Mouse (Mus musculus) CH12.LX (cell line): Measurements from ENCODE around the gene Dock10. TPM values are rescaled to one million over a fixed set of nuclear protein-coding genes. Genes with fewer than 3 reads are reported as not detected.

Experiments used
- DNase-seq: peaks from one replicate; pipeline ENCODE4 v3.0.0-alpha.2; 2013; ENCODE audit errors: extremely low read depth
- H3K27ac ChIP-seq: 2 replicates; pipeline ENCODE4 v1.5.1; 2012; ENCODE audit warnings: low read depth, mild to moderate bottlenecking, control low read depth, moderate library complexity; ENCODE audit not compliant: insufficient read depth
- H3K27me3 ChIP-seq: replicated peaks from 2 replicates; pipeline ENCODE3; 2012; ENCODE audit warnings: inconsistent platforms
- H3K36me3 ChIP-seq, 2 experiments: replicated peaks in 1 of 2; 2 replicates each; pipeline versions ENCODE3 to v1.6.1; 2012; ENCODE audit warnings: inconsistent platforms in 1 of 2, low read length in 1 of 2, mild to moderate bottlenecking in 1 of 2, mixed read lengths in 1 of 2, moderate library complexity in 1 of 2; ENCODE audit not compliant: control insufficient read depth in 1 of 2, insufficient read depth in 1 of 2
- H3K4me1 ChIP-seq, 2 experiments: 2 replicates each; pipeline ENCODE4 v1.6.1; 2012; ENCODE audit warnings: inconsistent platforms in 1 of 2, moderate library complexity in 1 of 2; ENCODE audit not compliant: insufficient read depth in 2 of 2, control insufficient read depth in 1 of 2
- H3K4me2 ChIP-seq: 2 replicates; pipeline ENCODE4 v1.6.1; 2012; ENCODE audit warnings: low read depth, mild to moderate bottlenecking, control low read depth; ENCODE audit not compliant: poor library complexity, insufficient read depth, severe bottlenecking
- H3K4me3 ChIP-seq, 3 experiments: fragments of 150-350 bp in 1 of 3; sonication (generic) in 1 of 3; replicated peaks in 1 of 3; 2 replicates each; pipeline versions ENCODE3 to v1.5.1; 2011 to 2012; ENCODE audit warnings: low read depth in 2 of 3, low read length in 2 of 3, mild to moderate bottlenecking in 2 of 3, moderate library complexity in 2 of 3, control low read depth in 1 of 3, improper control_type of control experiment in 1 of 3, inconsistent platforms in 1 of 3, mixed read lengths in 1 of 3; ENCODE audit not compliant: poor library complexity in 1 of 3
- H3K79me2 ChIP-seq: replicated peaks from 2 replicates; pipeline ENCODE4 v1.6.1; 2012; ENCODE audit warnings: mild to moderate bottlenecking, moderate library complexity; ENCODE audit not compliant: control insufficient read depth, poor library complexity, insufficient read depth, severe bottlenecking; ENCODE audit errors: extremely low read depth
- H3K9ac ChIP-seq: 2 replicates; pipeline ENCODE4 v1.6.1; 2012; ENCODE audit warnings: low read depth, mild to moderate bottlenecking, control low read depth, moderate library complexity; ENCODE audit not compliant: insufficient read depth
- H3K9me3 ChIP-seq: replicated peaks from 2 replicates; pipeline ENCODE3; 2012; ENCODE audit warnings: low read length, inconsistent platforms, mixed read lengths
- CHD1 ChIP-seq: IDR thresholded peaks from 2 replicates; pipeline ENCODE4 v1.6.1; 2012; ENCODE audit warnings: low read depth, low read length, improper control_type of control experiment, inconsistent platforms
- E2F4 ChIP-seq: IDR thresholded peaks from 2 replicates; pipeline ENCODE4 v1.6.1; 2011; ENCODE audit warnings: low read depth, low read length, improper control_type of control experiment; ENCODE audit not compliant: insufficient replicate concordance
- ELF1 ChIP-seq: IDR thresholded peaks from 2 replicates; pipeline ENCODE4 v1.6.1; 2014; ENCODE audit warnings: low read depth, mild to moderate bottlenecking, inconsistent platforms, low read length, improper control_type of control experiment
- EP300 ChIP-seq: IDR thresholded peaks from 2 replicates; pipeline ENCODE4 v1.6.1; 2011; ENCODE audit warnings: low read length, improper control_type of control experiment
- GABPA ChIP-seq: IDR thresholded peaks from 2 replicates; pipeline ENCODE4 v1.6.1; 2012; ENCODE audit warnings: low read depth, low read length, improper control_type of control experiment, inconsistent platforms; ENCODE audit not compliant: insufficient replicate concordance
- HCFC1 ChIP-seq: IDR thresholded peaks from 2 replicates; pipeline ENCODE4 v1.6.1; 2012; ENCODE audit warnings: low read depth, mild to moderate bottlenecking, inconsistent platforms, low read length, improper control_type of control experiment
- JUN ChIP-seq: IDR thresholded peaks from 2 replicates; pipeline ENCODE4 v1.6.1; 2011; ENCODE audit warnings: low read depth, mild to moderate bottlenecking, low read length, improper control_type of control experiment, moderate library complexity; ENCODE audit not compliant: insufficient read depth
- MAX ChIP-seq: IDR thresholded peaks from 2 replicates; pipeline ENCODE4 v1.6.1; 2011; ENCODE audit warnings: low read length, improper control_type of control experiment
- MAZ ChIP-seq: IDR thresholded peaks from 2 replicates; pipeline ENCODE4 v1.6.1; 2012; ENCODE audit warnings: low read depth, mild to moderate bottlenecking, inconsistent platforms, low read length, improper control_type of control experiment, moderate library complexity
- MEF2A ChIP-seq: IDR thresholded peaks from 2 replicates; pipeline ENCODE4 v1.6.1; 2014; ENCODE audit warnings: low read depth, mild to moderate bottlenecking, inconsistent platforms, low read length, improper control_type of control experiment, borderline replicate concordance
- POLR2A ChIP-seq: IDR thresholded peaks from 2 replicates; pipeline ENCODE4 v1.6.1; 2011; ENCODE audit warnings: low read depth, mild to moderate bottlenecking, improper control_type of control experiment, low read length
- RAD21 ChIP-seq: IDR thresholded peaks from 2 replicates; pipeline ENCODE4 v1.6.1; 2011; ENCODE audit warnings: low read depth, mild to moderate bottlenecking, low read length, improper control_type of control experiment, moderate library complexity
- RCOR1 ChIP-seq: conservative IDR thresholded peaks from 2 replicates; pipeline ENCODE4 v1.6.1; 2012; ENCODE audit warnings: low read depth, mild to moderate bottlenecking, inconsistent platforms, low read length, improper control_type of control experiment
- SIN3A ChIP-seq: IDR thresholded peaks from 2 replicates; pipeline ENCODE4 v1.6.1; 2012; ENCODE audit warnings: low read length, improper control_type of control experiment, inconsistent platforms
- SMC3 ChIP-seq: IDR thresholded peaks from 2 replicates; pipeline ENCODE4 v1.6.1; 2011; ENCODE audit warnings: low read depth, low read length, improper control_type of control experiment
- TBP ChIP-seq: conservative IDR thresholded peaks from 2 replicates; pipeline ENCODE4 v1.6.1; 2011; ENCODE audit warnings: low read depth, low read length, improper control_type of control experiment
- UBTF ChIP-seq: IDR thresholded peaks from 2 replicates; pipeline ENCODE4 v1.6.1; 2012; ENCODE audit warnings: low read depth, mild to moderate bottlenecking, inconsistent platforms, low read length, improper control_type of control experiment, moderate library complexity
- ZC3H11A ChIP-seq: IDR thresholded peaks from 2 replicates; pipeline ENCODE4 v1.6.1; 2012; ENCODE audit warnings: low read depth, mild to moderate bottlenecking, inconsistent platforms, low read length, improper control_type of control experiment
- ZMIZ1 ChIP-seq: IDR thresholded peaks from 2 replicates; pipeline ENCODE4 v1.6.1; 2012; ENCODE audit warnings: low read depth, mild to moderate bottlenecking, inconsistent platforms, low read length, improper control_type of control experiment
- dilution Hi-C: fragments of 300-500 bp; cut with MboI; formaldehyde crosslinking; loops from 2 replicates; pipeline ENCODE4 v1.14.3; 2020; ENCODE audit warnings: low sequenced_read_pairs; ENCODE audit not compliant: extremely low pct_unique_long_range_greater_than_20kb, extremely low pct_ligation_motif_present
- in situ Hi-C: fragments of 300-500 bp; cut with MboI; formaldehyde crosslinking; loops from 3 replicates; pipeline ENCODE4 v1.14.3; 2019; ENCODE audit warnings: low sequenced_read_pairs, low pct_ligation_motif_present, low pct_unique_long_range_greater_than_20kb, mixed read lengths
- polyA plus RNA-seq: library from polyadenylated mRNA; unstranded; fragments of >175 nt; gene quantifications from 2 replicates; pipeline ENCODE4 v1.2.1, GENCODE M21; 2012; ENCODE audit warnings: low read depth; ENCODE audit not compliant: insufficient read length
- total RNA-seq, 2 experiments: library from RNA; depleted of rRNA; stranded (reverse); fragments of 300-350 nt in 1 of 2; fragments of >200 nt in 1 of 2; gene quantifications; 2 replicates each; pipeline ENCODE4 v1.2.3; 2012 to 2014

The Dock10 gene
- total and polyA plus RNA-seq, 3 experiments: 44.7 to 77.2 (median 62.2) TPM

DNA sequence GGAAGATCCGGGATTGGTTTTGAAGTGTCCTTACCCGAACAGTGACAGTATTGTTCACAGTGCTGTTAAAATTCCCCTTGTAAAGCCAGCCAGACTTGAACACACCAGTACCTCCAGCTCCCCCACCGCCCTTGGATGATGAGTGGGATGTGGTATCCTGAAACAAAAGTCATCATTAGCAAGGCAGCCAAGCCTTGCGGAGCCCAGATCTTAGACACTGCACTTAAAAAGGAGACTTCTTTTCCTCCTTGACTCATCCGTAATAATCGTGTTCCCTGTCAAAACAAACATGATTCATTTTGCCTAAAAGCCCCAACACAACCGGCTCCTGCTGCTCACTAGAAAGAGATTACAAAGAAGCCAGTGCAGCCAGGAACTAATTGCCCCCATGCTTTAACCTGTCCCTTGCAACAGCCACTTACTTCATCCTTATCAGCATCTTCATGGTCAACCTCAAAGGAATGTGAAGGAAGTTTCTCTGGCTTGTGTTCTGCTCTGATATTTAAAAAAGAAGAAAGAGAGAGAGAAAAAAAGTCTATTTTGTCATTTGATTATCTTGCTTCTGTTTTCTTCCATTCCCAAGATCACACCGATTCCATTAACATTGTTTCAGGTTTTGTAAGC lies 152.1 kb downstream of the Dock10 start:
- in situ Hi-C loops: no loop called here
- no peak overlapping the region for H3K4me2 ChIP-seq
- dilution Hi-C loops: no loop called here

DNA sequence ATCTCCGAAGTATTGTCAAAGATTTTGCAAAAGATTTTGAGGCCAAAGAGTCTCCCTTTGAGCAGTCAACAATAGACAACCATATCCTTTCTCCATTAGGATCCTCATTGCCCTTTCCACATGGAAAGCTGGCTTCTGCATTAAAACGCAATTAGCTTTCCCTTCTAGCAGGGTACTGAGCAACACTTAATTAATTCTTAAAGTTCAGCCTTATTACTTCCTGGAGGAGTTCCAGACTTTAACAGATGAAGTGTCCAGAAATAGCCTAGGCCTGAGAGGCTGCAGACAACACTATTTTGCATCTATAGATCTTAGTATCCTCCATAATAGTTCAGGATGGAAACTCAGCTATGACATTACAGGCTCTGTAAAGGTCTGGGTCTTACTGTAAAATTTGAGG lies 154.0 kb downstream of the Dock10 start:
- dilution Hi-C loops (no loop called here), in situ Hi-C loops (no loop called here)
- H3K36me3 ChIP-seq: peaks cover 37 to 64% of the 10 kb centered on the region in 2 experiments
- H3K4me3 ChIP-seq: no peak overlapping the region
- no peak for DNase-seq
- H3K4me1 ChIP-seq: peaks cover 0 to 13% of the 10 kb centered on the region in 2 experiments; a peak in 1 of 4 replicates
- TF ChIP-seq RCOR1 (no peak), SIN3A (no peak), MEF2A (no peak), HCFC1 (no peak), CHD1 (no peak), TBP (no peak), MAZ (no peak), ELF1 (no peak), MAX (no peak), JUN (no peak), GABPA (no peak), EP300 (no peak), ZMIZ1 (no peak), POLR2A (no peak), RAD21 (no peak), ZC3H11A (no peak)
- H3K9ac ChIP-seq: no peak overlapping the region
- H3K79me2 ChIP-seq: no peaks in the 10 kb centered on the region
- H3K27ac ChIP-seq: no peak overlapping the region
- H3K27me3 ChIP-seq: no peaks in the 10 kb centered on the region
- H3K9me3 ChIP-seq: no peaks in the 10 kb centered on the region
- no peak overlapping the region for H3K4me2 ChIP-seq

More for the DNA sequence above, 152.1 kb downstream of the Dock10 start:
- Histone ChIP-seq H3K9me3 (no peaks in the 10 kb centered on the region), H3K79me2 (no peaks in the 10 kb centered on the region), H3K27me3 (no peaks in the 10 kb centered on the region)
- TF ChIP-seq E2F4 (no peak), SMC3 (no peak), UBTF (no peak), RAD21 (no peak)
- TF ChIP-seq, all 38 proteins: peak for 0
- no peak overlapping the region for H3K4me3 ChIP-seq
- H3K27ac ChIP-seq: no peak overlapping the region
- H3K36me3 ChIP-seq: peaks cover 36 to 69% of the 10 kb centered on the region in 2 experiments
- DNase-seq: no peak
- H3K4me1 ChIP-seq: peaks cover 0 to 16% of the 10 kb centered on the region in 2 experiments; a peak in 1 of 4 replicates
- no peak overlapping the region for H3K9ac ChIP-seq
